Mouse (Mus musculus) spleen, postnatal 36 days (tissue): Measurements from ENCODE around the gene Jag2.

Source experiments
- DNase-seq, 2 experiments: peaks; one replicate each; pipeline ENCODE4 v3.0.0; 2022; ENCODE audit warnings: low spot score in 2 of 2, mixed read lengths in 1 of 2

The Jag2 gene

GRCm38 (mm10) chr12:112903941-112904340 lies 25.6 kb downstream of the Jag2 start:
- DNase-seq, result no peak

- no peak for DNase-seq
These were observed 28.9 kb downstream of the Jag2 start for GRCm38 (mm10) chr12:112900641-112901040.

GRCm38 (mm10) chr12:112898960-112899359 lies 30.6 kb downstream of the Jag2 start:
- DNase-seq, result no peak

- DNase-seq, result no peak
These were observed 31.2 kb downstream of the Jag2 start for GRCm38 (mm10) chr12:112898351-112898750.

- no peak for DNase-seq
These were observed 31.9 kb downstream of the Jag2 start for GRCm38 (mm10) chr12:112897522-112898212.

GRCm38 (mm10) chr12:112894969-112895368 lies 34.6 kb downstream of the Jag2 start:
- no peak for DNase-seq

GRCm38 (mm10) chr12:112894303-112894884 lies 35.2 kb downstream of the Jag2 start:
- DNase-seq, result no peak

- DNase-seq, result no peak
These were observed 44.1 kb downstream of the Jag2 start for GRCm38 (mm10) chr12:112885465-112885864.

- DNase-seq, result no peak
These were observed 48.2 kb downstream of the Jag2 start for GRCm38 (mm10) chr12:112881301-112881815.

- no peak for DNase-seq
These were observed 48.9 kb downstream of the Jag2 start for GRCm38 (mm10) chr12:112880661-112881060.

- no peak for DNase-seq
These were observed 49.8 kb downstream of the Jag2 start for GRCm38 (mm10) chr12:112879731-112880130.

- no peak for DNase-seq
These were observed 52.0 kb downstream of the Jag2 start for GRCm38 (mm10) chr12:112877607-112878020.

- DNase-seq, result no peak
These were observed 52.5 kb downstream of the Jag2 start for GRCm38 (mm10) chr12:112877073-112877576.

GRCm38 (mm10) chr12:112876332-112877072 lies 53.1 kb downstream of the Jag2 start:
- DNase-seq, result peak in 1 of 2 experiments; percentile 34

GRCm38 (mm10) chr12:112875225-112876013 lies 54.2 kb downstream of the Jag2 start:
- peak; percentile 75 to 84 for DNase-seq

- no peak for DNase-seq
These were observed 55.4 kb downstream of the Jag2 start for GRCm38 (mm10) chr12:112874199-112874598.

- DNase-seq, result peak; percentile 61 to 69
These were observed 56.0 kb downstream of the Jag2 start for GRCm38 (mm10) chr12:112873452-112874190.

- no peak for DNase-seq
These were observed 56.6 kb downstream of the Jag2 start for GRCm38 (mm10) chr12:112872991-112873390.

GRCm38 (mm10) chr12:112871272-112871671 lies 58.3 kb downstream of the Jag2 start:
- DNase-seq, result no peak

GRCm38 (mm10) chr12:112870775-112871174 lies 58.8 kb downstream of the Jag2 start:
- peak in 1 of 2 experiments; percentile 35 for DNase-seq

GRCm38 (mm10) chr12:112869783-112870204 lies 59.8 kb downstream of the Jag2 start:
- DNase-seq, result no peak
